In genomic region chrX:95359053-95359452, GRCm38 (mm10) we compare ENCODE assay signal across 10 mouse cellular contexts.
DNase-seq lines count a peak whose midpoint lies in the region; ATAC-seq and TF ChIP-seq lines count a peak whose summit lies in the region.
"Had no signal": no experiment of that assay in that cellular context is flagged by ENCODE, and none has a peak within 500 bp of the region (broad histone marks: within the 10 kb centered on the region; RNA-seq: fewer than 3 reads in every experiment).

No protein-coding gene starts in this region.

- no peak overlapping the region for H3K27ac ChIP-seq in heart, embryonic 11.5 days (ENCODE audit: low read depth, low read length)
- H3K27ac ChIP-seq in neural tube, embryonic 14.5 days (ENCODE audit: low read depth, low read length), result no peak overlapping the region
- H3K27ac ChIP-seq in limb, embryonic 14.5 days (replicated peaks; ENCODE audit: low read depth, low read length), result no peak overlapping the region
- H3K27ac ChIP-seq: heart, embryonic 15.5 days; macrophage had no signal

- no peak for ATAC-seq in heart, embryonic 11.5 days (replicated peaks; ENCODE audit: insufficient number of reproducible peaks, low FRiP score, low TSS enrichment)
- peak; percentile 54; the same call in 1 of the 2 replicates for ATAC-seq in neural tube, embryonic 14.5 days (ENCODE audit: low read depth)
- ATAC-seq in limb, embryonic 14.5 days (ENCODE audit: low FRiP score, low read depth), result no peak

- H3K9ac ChIP-seq in heart, embryonic 11.5 days (ENCODE audit: low read depth, low read length), result no peak overlapping the region
- H3K9ac ChIP-seq in neural tube, embryonic 14.5 days (replicated peaks; ENCODE audit: low read depth, low read length), result no peak overlapping the region
- no peak overlapping the region for H3K9ac ChIP-seq in limb, embryonic 14.5 days (ENCODE audit: low read depth, low read length, severe bottlenecking)
- H3K9ac ChIP-seq: heart, embryonic 15.5 days had no signal

- H3K4me2 ChIP-seq in heart, embryonic 11.5 days, result no peak overlapping the region
- H3K4me2 ChIP-seq in neural tube, embryonic 14.5 days (ENCODE audit: low read depth, low read length), result no peak overlapping the region
- no peak overlapping the region for H3K4me2 ChIP-seq in limb, embryonic 14.5 days (replicated peaks; ENCODE audit: low read depth, low read length, severe bottlenecking)
- H3K4me2 ChIP-seq: heart, embryonic 15.5 days had no signal

- H3K27me3 ChIP-seq in heart, embryonic 11.5 days (ENCODE audit: control insufficient read depth, insufficient read depth, low read length), result no peaks in the 10 kb centered on the region
- H3K27me3 ChIP-seq in neural tube, embryonic 14.5 days (ENCODE audit: control insufficient read depth, insufficient read depth, low read length), result no peaks in the 10 kb centered on the region
- H3K27me3 ChIP-seq in limb, embryonic 14.5 days (ENCODE audit: control insufficient read depth, insufficient read depth, low read length), result no peaks in the 10 kb centered on the region
- H3K27me3 ChIP-seq: heart, embryonic 15.5 days had no signal

- WGBS in heart, embryonic 11.5 days (ENCODE audit: insufficient replicate concordance), result 24% methylated on average over 3 of the region's 3 CpGs
- WGBS in neural tube, embryonic 14.5 days, result 26% methylated on average over 3 of the region's 3 CpGs
- 21% methylated on average over 3 of the region's 3 CpGs for WGBS in limb, embryonic 14.5 days

- TF ChIP-seq POLR2A in limb, embryonic 14.5 days (IDR thresholded peaks at IDR 0.05; ENCODE audit: borderline replicate concordance, extremely low read depth, insufficient read depth, insufficient read length), result no peak

- no peak overlapping the region for H3K4me3 ChIP-seq in heart, embryonic 11.5 days (ENCODE audit: low read depth, low read length)
- no peak overlapping the region for H3K4me3 ChIP-seq in neural tube, embryonic 14.5 days (ENCODE audit: low read depth, low read length)
- no peak overlapping the region for H3K4me3 ChIP-seq in limb, embryonic 14.5 days (replicated peaks; ENCODE audit: low read length)
- H3K4me3 ChIP-seq: heart, embryonic 15.5 days had no signal

- peak; percentile 0 for DNase-seq in heart, adult 8-10 months (ENCODE audit: low spot score)
- DNase-seq in neural tube, embryonic 10.5 days (ENCODE audit: extremely low spot score, low spot score), result no peak
- DNase-seq in embryo, embryonic 10.5 days (ENCODE audit: low spot score), result peak; percentile 60
- DNase-seq in limb, embryonic 14.5 days (ENCODE audit: low spot score), result peak; percentile 34
- DNase-seq in gastrocnemius, adult 18-20 months (ENCODE audit: low spot score), result no peak
- no peak for DNase-seq in urinary bladder, postnatal 25 days (ENCODE audit: low spot score)

- H3K9me3 ChIP-seq in heart, embryonic 11.5 days (replicated peaks; ENCODE audit: control insufficient read depth, low read length), result no peaks in the 10 kb centered on the region
- no peaks in the 10 kb centered on the region for H3K9me3 ChIP-seq in neural tube, embryonic 14.5 days (ENCODE audit: control insufficient read depth, low read length)
- H3K9me3 ChIP-seq in limb, embryonic 14.5 days (ENCODE audit: control insufficient read depth, low read length), result no peaks in the 10 kb centered on the region
- H3K9me3 ChIP-seq: heart, embryonic 15.5 days had no signal

- H3K4me1 ChIP-seq in heart, embryonic 11.5 days (ENCODE audit: control insufficient read depth, insufficient read depth, low read length), result no peaks in the 10 kb centered on the region
- H3K4me1 ChIP-seq in neural tube, embryonic 14.5 days (ENCODE audit: control insufficient read depth, insufficient read depth, low read length), result no peaks in the 10 kb centered on the region
- no peaks in the 10 kb centered on the region for H3K4me1 ChIP-seq in limb, embryonic 14.5 days (ENCODE audit: control insufficient read depth, insufficient read depth, low read length)
- H3K4me1 ChIP-seq: heart, embryonic 15.5 days had no signal

- no peaks in the 10 kb centered on the region for H3K36me3 ChIP-seq in heart, embryonic 11.5 days (ENCODE audit: control insufficient read depth, insufficient read depth, low read length)
- no peaks in the 10 kb centered on the region for H3K36me3 ChIP-seq in neural tube, embryonic 14.5 days (ENCODE audit: control insufficient read depth, insufficient read depth, low read length)
- no peaks in the 10 kb centered on the region for H3K36me3 ChIP-seq in limb, embryonic 14.5 days (ENCODE audit: control insufficient read depth, insufficient read depth, low read length)
- H3K36me3 ChIP-seq: heart, embryonic 15.5 days had no signal

Comparison
In these comparisons a context has a peak if more than half of its experiments do, and no peak if none do; other contexts are left out.
1. DNase-seq: peak in heart, adult 8-10 months (single experiment), embryo, embryonic 10.5 days (single experiment) and limb, embryonic 14.5 days (single experiment); none in neural tube, embryonic 10.5 days (single experiment), gastrocnemius, adult 18-20 months (single experiment) and urinary bladder, postnatal 25 days (single experiment).